Mouse (Mus musculus) CD4-positive naive resting alpha-beta T cell, adult 76 days (primary cell): ENCODE data around the gene Vps45. TPM values are rescaled to one million over a fixed set of nuclear protein-coding genes. Genes with fewer than 3 reads are reported as not detected.

ENCODE experiments used
- total RNA-seq: library from RNA; stranded (reverse); gene quantifications from one replicate; pipeline ENCODE4 v1.2.4, GENCODE M21; 2023

The Vps45 gene
- 8.5 TPM for total RNA-seq

GRCm38 (mm10) chr3:96058231-96058896 lies at the start of gene Vps45:
Gene Vps45, minus strand, starts transcription at chr3:96058466.

DNA sequence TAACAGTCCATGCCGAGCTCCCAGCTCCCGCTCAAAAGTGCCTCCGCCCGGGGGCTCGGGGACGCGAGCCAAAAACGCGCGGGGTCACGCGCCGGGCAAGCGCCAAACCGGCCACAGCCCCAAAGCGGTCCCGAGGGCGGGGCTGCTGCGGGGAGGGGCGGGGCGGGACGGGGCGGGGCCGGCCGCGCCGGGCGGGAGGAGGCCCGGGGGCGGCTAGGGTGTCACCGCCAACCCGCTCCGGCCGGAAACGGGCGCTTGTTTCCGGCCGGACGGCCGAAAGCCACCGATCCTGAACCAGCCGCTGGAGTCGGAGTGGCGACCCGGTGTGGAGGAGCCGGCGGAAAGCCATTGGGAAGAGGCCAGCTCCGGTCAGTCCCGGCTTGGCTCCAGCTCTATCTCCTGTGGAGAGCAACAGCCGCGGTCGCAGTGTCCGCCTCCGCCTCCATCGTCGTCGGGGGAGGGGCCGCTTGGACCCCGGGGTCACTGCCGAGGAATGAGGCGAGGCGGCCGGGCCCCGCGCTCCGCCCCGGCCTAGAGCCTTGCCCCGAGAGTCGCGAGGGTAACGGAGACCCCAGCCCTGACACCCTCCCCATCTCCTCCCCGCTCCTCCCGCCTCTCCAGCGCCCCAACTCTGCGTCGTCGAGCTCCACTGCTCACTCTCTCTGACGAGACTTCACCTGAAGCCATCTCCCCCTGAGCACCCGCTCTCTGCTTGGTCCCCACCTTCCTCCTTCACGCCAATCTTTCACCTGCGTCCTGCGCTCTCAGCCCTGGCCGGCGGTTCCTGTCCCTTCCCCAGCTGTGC lies 46.2 kb upstream of the Vps45 start, which contains the start of gene Otud7b:
Otud7b (plus strand) TSS at position 267 of the 805 bp plus-strand sequence.

GRCm38 (mm10) chr3:95995802-95996428 lies 62.4 kb downstream of the Vps45 start, which contains the start of gene Plekho1:
Gene Plekho1, minus strand, starts transcription at chr3:95996001.

Other genes with a start within 250 kb of the Vps45 start
- gene Rprd2, start 239.6 kb downstream of the Vps45 start, total RNA-seq: 109 TPM
- gene Prpf3, start 202.6 kb downstream of the Vps45 start, total RNA-seq: 78.3 TPM
- gene Mrps21, start 186.9 kb downstream of the Vps45 start, total RNA-seq: 75.9 TPM
- gene Ciart, start 176.2 kb downstream of the Vps45 start, total RNA-seq: 34.7 TPM
- 4.0 TPM for gene BC028528, start 166.5 kb downstream of the Vps45 start, total RNA-seq
- gene Aph1a, start 164.5 kb downstream of the Vps45 start, total RNA-seq: 41.2 TPM
- gene Car14, start 153.8 kb downstream of the Vps45 start, total RNA-seq: not detected
- 86.4 TPM for gene Anp32e, start 129.2 kb downstream of the Vps45 start, total RNA-seq
- 20.0 TPM for gene Plekho1, start 62.5 kb downstream of the Vps45 start, total RNA-seq
- 19.3 TPM for gene Otud7b, start 46.1 kb upstream of the Vps45 start, total RNA-seq
- gene Mtmr11, start 103.5 kb upstream of the Vps45 start, total RNA-seq: 1.2 TPM
- 76.3 TPM for gene Sf3b4, start 113.9 kb upstream of the Vps45 start, total RNA-seq
- 2.8 TPM for gene Sv2a, start 122.7 kb upstream of the Vps45 start, total RNA-seq
- gene Bola1, start 161.2 kb upstream of the Vps45 start, total RNA-seq: 10.7 TPM
- 2.6 TPM for gene Hist2h2ab, start 161.4 kb upstream of the Vps45 start, total RNA-seq
- gene Hist2h2ac, start 162.4 kb upstream of the Vps45 start, total RNA-seq: 40.6 TPM
- 4.1 TPM for gene Hist2h2be, start 162.7 kb upstream of the Vps45 start, total RNA-seq
- 5.0 TPM for gene Hist2h3c2, start 180.7 kb upstream of the Vps45 start, total RNA-seq
- 344 TPM for gene Hist2h2aa2, start 181.8 kb upstream of the Vps45 start, total RNA-seq
- gene Hist2h2aa1, start 187.0 kb upstream of the Vps45 start, total RNA-seq: 4.9 TPM
- not detected for gene Hist2h3c1, start 188.2 kb upstream of the Vps45 start, total RNA-seq
- 40.4 TPM for gene Hist2h4, start 204.8 kb upstream of the Vps45 start, total RNA-seq
- gene Hist2h3b, start 210.2 kb upstream of the Vps45 start, total RNA-seq: 102 TPM
- 149 TPM for gene Hist2h2bb, start 211.3 kb upstream of the Vps45 start, total RNA-seq
- gene Fcgr1, start 235.5 kb upstream of the Vps45 start, total RNA-seq: 0.38 TPM